Mouse (Mus musculus) CH12.LX (cell line): ENCODE results near the gene Erf. TPM values are rescaled to one million over a fixed set of nuclear protein-coding genes. Genes with fewer than 3 reads are reported as not detected.
A peak's percentile ranks its signal among the peaks of the same experiment; 100 is the strongest.

Experiments
- DNase-seq: peaks from one replicate; pipeline ENCODE4 v3.0.0-alpha.2; 2013; ENCODE audit errors: extremely low read depth
- H3K27ac ChIP-seq: 2 replicates; pipeline ENCODE4 v1.5.1; 2012; ENCODE audit warnings: low read depth, mild to moderate bottlenecking, control low read depth, moderate library complexity; ENCODE audit not compliant: insufficient read depth
- H3K27me3 ChIP-seq: replicated peaks from 2 replicates; pipeline ENCODE3; 2012; ENCODE audit warnings: inconsistent platforms
- H3K36me3 ChIP-seq, 2 experiments: replicated peaks in 1 of 2; 2 replicates each; pipeline versions ENCODE3 to v1.6.1; 2012; ENCODE audit warnings: inconsistent platforms in 1 of 2, low read length in 1 of 2, mild to moderate bottlenecking in 1 of 2, mixed read lengths in 1 of 2, moderate library complexity in 1 of 2; ENCODE audit not compliant: control insufficient read depth in 1 of 2, insufficient read depth in 1 of 2
- H3K4me1 ChIP-seq, 2 experiments: 2 replicates each; pipeline ENCODE4 v1.6.1; 2012; ENCODE audit warnings: inconsistent platforms in 1 of 2, moderate library complexity in 1 of 2; ENCODE audit not compliant: insufficient read depth in 2 of 2, control insufficient read depth in 1 of 2
- H3K4me2 ChIP-seq: 2 replicates; pipeline ENCODE4 v1.6.1; 2012; ENCODE audit warnings: low read depth, mild to moderate bottlenecking, control low read depth; ENCODE audit not compliant: poor library complexity, insufficient read depth, severe bottlenecking
- H3K4me3 ChIP-seq, 3 experiments: fragments of 150-350 bp in 1 of 3; sonication (generic) in 1 of 3; replicated peaks in 1 of 3; 2 replicates each; pipeline versions ENCODE3 to v1.5.1; 2011 to 2012; ENCODE audit warnings: low read depth in 2 of 3, low read length in 2 of 3, mild to moderate bottlenecking in 2 of 3, moderate library complexity in 2 of 3, control low read depth in 1 of 3, improper control_type of control experiment in 1 of 3, inconsistent platforms in 1 of 3, mixed read lengths in 1 of 3; ENCODE audit not compliant: poor library complexity in 1 of 3
- H3K79me2 ChIP-seq: replicated peaks from 2 replicates; pipeline ENCODE4 v1.6.1; 2012; ENCODE audit warnings: mild to moderate bottlenecking, moderate library complexity; ENCODE audit not compliant: control insufficient read depth, poor library complexity, insufficient read depth, severe bottlenecking; ENCODE audit errors: extremely low read depth
- H3K9ac ChIP-seq: 2 replicates; pipeline ENCODE4 v1.6.1; 2012; ENCODE audit warnings: low read depth, mild to moderate bottlenecking, control low read depth, moderate library complexity; ENCODE audit not compliant: insufficient read depth
- H3K9me3 ChIP-seq: replicated peaks from 2 replicates; pipeline ENCODE3; 2012; ENCODE audit warnings: low read length, inconsistent platforms, mixed read lengths
- BHLHE40 ChIP-seq: IDR thresholded peaks from 2 replicates; pipeline ENCODE4 v1.6.1; 2011; ENCODE audit warnings: mild to moderate bottlenecking, low read depth, low read length, improper control_type of control experiment
- CHD2 ChIP-seq: IDR thresholded peaks from 2 replicates; pipeline ENCODE4 v1.6.1; 2011; ENCODE audit warnings: low read length, improper control_type of control experiment
- CTCF ChIP-seq, 2 experiments: IDR thresholded peaks in 1 of 2; conservative IDR thresholded peaks in 1 of 2; 2 replicates each; pipeline ENCODE4 v1.5.1; 2011 to 2012; ENCODE audit warnings: low read depth in 2 of 2, low read length in 2 of 2, improper control_type of control experiment in 1 of 2, inconsistent platforms in 1 of 2, mild to moderate bottlenecking in 1 of 2, moderate library complexity in 1 of 2
- E2F4 ChIP-seq: IDR thresholded peaks from 2 replicates; pipeline ENCODE4 v1.6.1; 2011; ENCODE audit warnings: low read depth, low read length, improper control_type of control experiment; ENCODE audit not compliant: insufficient replicate concordance
- ELF1 ChIP-seq: IDR thresholded peaks from 2 replicates; pipeline ENCODE4 v1.6.1; 2014; ENCODE audit warnings: low read depth, mild to moderate bottlenecking, inconsistent platforms, low read length, improper control_type of control experiment
- HCFC1 ChIP-seq: IDR thresholded peaks from 2 replicates; pipeline ENCODE4 v1.6.1; 2012; ENCODE audit warnings: low read depth, mild to moderate bottlenecking, inconsistent platforms, low read length, improper control_type of control experiment
- JUN ChIP-seq: IDR thresholded peaks from 2 replicates; pipeline ENCODE4 v1.6.1; 2011; ENCODE audit warnings: low read depth, mild to moderate bottlenecking, low read length, improper control_type of control experiment, moderate library complexity; ENCODE audit not compliant: insufficient read depth
- KAT2A ChIP-seq: IDR thresholded peaks from 2 replicates; pipeline ENCODE4 v1.6.1; 2012; ENCODE audit warnings: low read length, improper control_type of control experiment, inconsistent platforms; ENCODE audit not compliant: insufficient replicate concordance
- MAFK ChIP-seq: IDR thresholded peaks from 2 replicates; pipeline ENCODE4 v1.6.1; 2011; ENCODE audit warnings: low read length, improper control_type of control experiment; ENCODE audit not compliant: insufficient replicate concordance
- MAZ ChIP-seq: IDR thresholded peaks from 2 replicates; pipeline ENCODE4 v1.6.1; 2012; ENCODE audit warnings: low read depth, mild to moderate bottlenecking, inconsistent platforms, low read length, improper control_type of control experiment, moderate library complexity
- MYC ChIP-seq: IDR thresholded peaks from 2 replicates; pipeline ENCODE4 v1.6.1; 2011; ENCODE audit warnings: low read depth, mild to moderate bottlenecking, improper control_type of control experiment, low read length
- POLR2A ChIP-seq: IDR thresholded peaks from 2 replicates; pipeline ENCODE4 v1.6.1; 2011; ENCODE audit warnings: low read depth, mild to moderate bottlenecking, improper control_type of control experiment, low read length
- POLR2AphosphoS2 ChIP-seq: IDR thresholded peaks from 2 replicates; pipeline ENCODE4 v1.6.1; 2011; ENCODE audit warnings: low read depth, low read length, improper control_type of control experiment
- RAD21 ChIP-seq: IDR thresholded peaks from 2 replicates; pipeline ENCODE4 v1.6.1; 2011; ENCODE audit warnings: low read depth, mild to moderate bottlenecking, low read length, improper control_type of control experiment, moderate library complexity
- SMC3 ChIP-seq: IDR thresholded peaks from 2 replicates; pipeline ENCODE4 v1.6.1; 2011; ENCODE audit warnings: low read depth, low read length, improper control_type of control experiment
- TBP ChIP-seq: conservative IDR thresholded peaks from 2 replicates; pipeline ENCODE4 v1.6.1; 2011; ENCODE audit warnings: low read depth, low read length, improper control_type of control experiment
- UBTF ChIP-seq: IDR thresholded peaks from 2 replicates; pipeline ENCODE4 v1.6.1; 2012; ENCODE audit warnings: low read depth, mild to moderate bottlenecking, inconsistent platforms, low read length, improper control_type of control experiment, moderate library complexity
- USF1 ChIP-seq: IDR thresholded peaks from 2 replicates; pipeline ENCODE4 v1.6.1; 2014; ENCODE audit warnings: low read depth, mild to moderate bottlenecking, inconsistent platforms, low read length, improper control_type of control experiment
- ZC3H11A ChIP-seq: IDR thresholded peaks from 2 replicates; pipeline ENCODE4 v1.6.1; 2012; ENCODE audit warnings: low read depth, mild to moderate bottlenecking, inconsistent platforms, low read length, improper control_type of control experiment
- ZKSCAN1 ChIP-seq: IDR thresholded peaks from 2 replicates; pipeline ENCODE4 v1.6.1; 2012; ENCODE audit warnings: low read depth, inconsistent platforms, low read length, improper control_type of control experiment, borderline replicate concordance
- dilution Hi-C: fragments of 300-500 bp; cut with MboI; formaldehyde crosslinking; loops from 2 replicates; pipeline ENCODE4 v1.14.3; 2020; ENCODE audit warnings: low sequenced_read_pairs; ENCODE audit not compliant: extremely low pct_unique_long_range_greater_than_20kb, extremely low pct_ligation_motif_present
- in situ Hi-C: fragments of 300-500 bp; cut with MboI; formaldehyde crosslinking; loops from 3 replicates; pipeline ENCODE4 v1.14.3; 2019; ENCODE audit warnings: low sequenced_read_pairs, low pct_ligation_motif_present, low pct_unique_long_range_greater_than_20kb, mixed read lengths
- polyA plus RNA-seq: library from polyadenylated mRNA; unstranded; fragments of >175 nt; gene quantifications from 2 replicates; pipeline ENCODE4 v1.2.1, GENCODE M21; 2012; ENCODE audit warnings: low read depth; ENCODE audit not compliant: insufficient read length
- total RNA-seq, 2 experiments: library from RNA; depleted of rRNA; stranded (reverse); fragments of 300-350 nt in 1 of 2; fragments of >200 nt in 1 of 2; gene quantifications; 2 replicates each; pipeline ENCODE4 v1.2.3; 2012 to 2014

Gene Erf
- total and polyA plus RNA-seq, 3 experiments = 6.1 to 15.4 (median 13.2) TPM

DNA sequence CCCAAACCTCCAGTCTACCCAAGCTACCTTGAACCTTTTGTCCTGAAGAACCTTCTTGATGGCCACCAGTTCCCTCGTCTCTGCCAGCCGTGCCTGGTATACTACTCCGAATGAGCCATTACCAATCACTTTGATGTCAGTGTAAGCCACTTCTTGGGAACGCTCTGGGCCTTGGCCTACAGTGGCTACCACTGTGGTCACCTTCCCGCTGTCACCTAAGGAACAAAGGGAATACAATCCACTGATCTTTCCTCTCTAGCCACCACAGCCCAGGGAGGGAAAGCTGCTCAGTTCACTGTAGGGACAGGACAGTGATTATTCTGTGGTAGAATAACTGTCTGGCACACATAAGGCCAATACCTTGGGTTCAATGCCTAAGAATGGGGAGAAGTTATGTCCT lies 15.0 kb downstream of the Erf start:
- Histone ChIP-seq H3K27ac (no peak overlapping the region), H3K4me2 (0 out of 2 replicates have a peak overlapping the region, but pooled peaks have one; percentile 88), H3K36me3 (peaks cover 47 to 55% of the 10 kb centered on the region in 2 experiments), H3K4me1 (peaks cover 8 to 37% of the 10 kb centered on the region in 2 experiments), H3K4me3 (no peak overlapping the region), H3K9ac (no peak overlapping the region), H3K79me2 (peaks cover 37% of the 10 kb centered on the region), H3K27me3 (no peaks in the 10 kb centered on the region), H3K9me3 (no peaks in the 10 kb centered on the region)
- no peak for TF ChIP-seq MAZ
- no peak for TF ChIP-seq ZKSCAN1
- TF ChIP-seq CHD2 = no peak
- no peak for TF ChIP-seq E2F4
- no peak for TF ChIP-seq TBP
- TF ChIP-seq MAFK = no peak
- no peak for TF ChIP-seq CTCF (conservative IDR thresholded peaks at IDR 0.05 in 1 of 2, IDR thresholded peaks at IDR 0.05 in 1 of 2; ENCODE audit: low read depth in 2 of 2, low read length in 2 of 2)
- TF ChIP-seq BHLHE40 = no peak
- no peak for TF ChIP-seq ELF1
- no peak for TF ChIP-seq KAT2A
- TF ChIP-seq UBTF = no peak
- no peak for TF ChIP-seq SMC3
- TF ChIP-seq MYC = no peak
- TF ChIP-seq ZC3H11A = no peak
- no peak for TF ChIP-seq POLR2AphosphoS2
- no peak for TF ChIP-seq POLR2A
- no peak for TF ChIP-seq JUN
- dilution Hi-C loops = no loop called here
- DNase-seq = no peak
- in situ Hi-C loops = no loop called here

- H3K4me1 ChIP-seq = peaks cover 8 to 31% of the 10 kb centered on the region in 2 experiments
- dilution Hi-C loops = no loop called here
These were observed 17.5 kb downstream of the Erf start for GRCm38 (mm10) chr7:25233061-25233460.

More at GRCm38 (mm10) chr7:25233061-25233460, 17.5 kb downstream of the Erf start:
- DNase-seq = no peak
- Histone ChIP-seq H3K27ac (no peak overlapping the region), H3K36me3 (peaks cover 69 to 78% of the 10 kb centered on the region in 2 experiments), H3K79me2 (peaks cover 37% of the 10 kb centered on the region), H3K4me3 (no peak overlapping the region), H3K27me3 (no peaks in the 10 kb centered on the region), H3K9ac (no peak overlapping the region), H3K4me2 (no peak overlapping the region), H3K9me3 (no peaks in the 10 kb centered on the region)
- in situ Hi-C loops = no loop called here
- TF ChIP-seq MAFK (no peak), ZC3H11A (no peak), USF1 (no peak), RAD21 (no peak), HCFC1 (no peak), ELF1 (no peak)
